Mouse (Mus musculus) gastrocnemius, postnatal 10 days (tissue): Measurements from ENCODE around the gene Nudt3. TPM values are rescaled to one million over a fixed set of nuclear protein-coding genes. Genes with fewer than 3 reads are reported as not detected.
"Not testable (repeated sequence)": the region's sequence is repeated elsewhere in the genome, so short reads cannot be mapped to it uniquely, and the experiment has no call there.

ENCODE experiments used
- DNase-seq: peaks from one replicate; pipeline ENCODE4 v3.0.0; 2021; ENCODE audit warnings: mixed read lengths
- total RNA-seq, 2 experiments: library from RNA; stranded (reverse); gene quantifications; 2 replicates each; pipeline ENCODE4 v1.2.3; 2021

Nudt3 gene
- total RNA-seq, 2 experiments from 2014 or later, result 267 to 291 TPM

- DNase-seq, result no peak
These were observed 13.1 kb upstream of the Nudt3 start, which contains the start of gene Rps10 for GRCm38 (mm10) chr17:27636132-27637020. Gene Rps10 (minus strand): TSS chr17:27636669.

DNA sequence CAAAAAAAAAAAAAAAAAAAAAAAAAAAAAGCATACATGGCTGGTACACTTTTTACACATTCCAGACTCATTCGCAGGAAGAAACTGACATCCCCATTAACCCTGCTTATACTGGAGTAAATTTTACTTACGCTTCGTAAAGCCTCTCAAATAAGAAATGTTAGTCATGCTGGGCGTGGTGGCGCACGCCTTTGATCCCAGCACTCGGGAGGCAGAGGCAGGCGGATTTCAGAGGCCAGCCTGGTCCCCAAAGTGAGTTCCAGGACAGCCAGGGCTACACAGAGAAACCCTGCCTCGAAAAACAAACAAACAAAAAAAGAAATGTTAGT, 12.2 kb upstream of the Nudt3 start:
- DNase-seq, result not testable (repeated sequence)

- DNase-seq, result peak; percentile 88
These were observed 11.7 kb upstream of the Nudt3 start, which contains the start of gene RPS10-NUDT3 for GRCm38 (mm10) chr17:27634871-27635574. Gene RPS10-NUDT3 (minus strand): TSS chr17:27635222.

- DNase-seq, result peak; percentile 82
These were observed 6.1 kb upstream of the Nudt3 start for GRCm38 (mm10) chr17:27629249-27630020.

DNA sequence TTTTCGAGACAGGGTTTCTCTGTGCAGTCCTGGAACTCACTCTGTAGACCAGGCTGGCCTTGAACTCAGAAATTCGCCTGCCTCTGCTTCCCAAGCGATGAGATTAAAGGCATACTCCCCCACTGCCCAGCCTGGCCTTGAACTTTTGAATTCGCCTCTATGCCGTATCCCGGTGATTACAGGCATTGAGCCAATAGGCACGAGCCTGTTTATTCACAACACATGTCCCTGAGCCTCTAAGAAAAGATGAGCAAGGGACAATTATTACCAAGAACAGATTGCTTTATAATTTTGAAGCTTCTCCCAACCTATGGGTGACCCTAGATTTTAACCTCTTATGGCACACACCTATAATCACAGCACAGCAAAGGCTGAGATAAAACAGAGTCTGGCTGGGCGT, 5.1 kb upstream of the Nudt3 start:
- no peak for DNase-seq

- DNase-seq, result no peak
These were observed 4.2 kb upstream of the Nudt3 start for GRCm38 (mm10) chr17:27627451-27627850.

- no peak for DNase-seq
These were observed 3.4 kb upstream of the Nudt3 start for GRCm38 (mm10) chr17:27626681-27627080.

- no peak for DNase-seq
These were observed 2.4 kb upstream of the Nudt3 start for GRCm38 (mm10) chr17:27625455-27626251.

GRCm38 (mm10) chr17:27622611-27623359, 510 bp downstream of the Nudt3 start:
- DNase-seq, result peak; percentile 54

DNA sequence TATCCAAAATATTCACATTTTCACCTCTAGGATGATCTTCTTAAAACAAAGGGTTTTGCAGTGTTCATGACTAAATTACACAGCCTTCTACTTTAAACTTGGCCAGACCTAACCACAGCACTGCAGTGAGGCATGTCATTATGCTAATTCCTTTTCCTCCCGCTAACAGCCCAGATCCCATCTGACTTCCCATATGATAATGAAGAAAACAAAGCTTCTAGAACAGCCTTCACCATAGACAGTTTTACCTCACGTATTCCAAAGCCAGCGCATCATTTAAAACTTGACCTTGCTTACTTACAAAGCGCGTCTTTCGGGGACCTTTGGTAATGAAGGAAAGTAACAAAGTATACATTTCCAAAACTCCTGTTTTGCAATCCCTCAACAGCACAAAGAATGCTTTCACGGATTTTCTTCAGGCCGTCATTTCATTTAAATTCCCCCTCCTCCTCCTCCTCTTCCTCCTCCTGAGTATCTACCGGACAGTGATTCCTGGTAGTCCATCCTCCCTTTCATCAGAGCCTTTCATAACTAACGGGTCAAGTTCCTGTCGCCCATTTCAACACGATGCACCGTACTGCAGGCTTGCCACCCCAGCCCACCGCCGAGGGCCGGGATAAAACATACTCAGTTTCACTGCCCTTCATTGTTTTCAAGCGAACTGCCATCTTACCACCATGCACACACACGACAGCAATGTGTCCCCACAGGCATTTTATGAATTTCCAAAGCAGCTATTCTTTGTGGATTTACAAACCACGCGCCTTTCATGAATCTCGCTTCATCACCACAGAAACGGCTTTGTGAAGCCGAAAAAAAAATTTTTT, 1.4 kb downstream of the Nudt3 start:
- no peak for DNase-seq

- no peak for DNase-seq
These were observed 2.1 kb downstream of the Nudt3 start for GRCm38 (mm10) chr17:27621161-27621560.

DNA sequence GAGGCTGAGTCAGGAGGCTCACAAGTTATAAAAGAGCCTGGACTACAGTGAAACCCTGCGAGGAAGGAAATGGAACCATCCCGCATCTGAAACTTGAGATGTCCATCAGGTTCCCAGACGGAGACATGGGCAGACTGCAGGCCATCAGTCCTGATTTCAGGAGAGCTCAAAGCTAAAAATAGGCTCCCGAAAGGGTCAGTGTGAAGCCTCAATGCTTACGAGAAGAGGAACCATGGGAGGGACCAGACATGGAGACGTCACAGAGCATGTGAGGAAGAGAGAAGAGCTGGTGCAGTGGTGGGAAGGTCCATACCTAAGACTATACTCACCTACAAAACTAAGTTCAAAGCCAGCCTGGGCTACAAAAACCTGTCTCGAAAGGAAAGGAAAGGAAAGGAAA, 7.9 kb downstream of the Nudt3 start:
- DNase-seq, result no peak

GRCm38 (mm10) chr17:27613016-27613415, 10.3 kb downstream of the Nudt3 start:
- no peak for DNase-seq

- no peak for DNase-seq
These were observed 11.3 kb downstream of the Nudt3 start for GRCm38 (mm10) chr17:27611994-27612393.

DNA sequence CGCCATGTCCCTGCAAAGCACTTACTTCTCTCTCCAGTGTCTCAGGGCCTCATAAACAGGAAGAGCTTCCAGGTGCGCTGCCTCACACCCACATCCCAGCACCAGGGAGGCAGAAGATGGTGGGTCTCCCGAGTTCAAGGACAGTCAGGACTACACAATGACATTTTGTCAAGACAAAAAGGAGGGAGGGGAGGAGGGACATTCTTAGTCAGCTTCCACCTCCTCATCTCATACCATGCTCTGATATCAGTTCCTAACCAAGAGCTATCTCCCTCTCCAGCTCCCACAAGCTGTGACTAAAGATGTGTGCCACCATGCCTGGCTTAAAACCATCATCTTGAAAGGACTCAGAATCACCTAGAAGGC, 11.8 kb downstream of the Nudt3 start:
- DNase-seq, result no peak

DNA sequence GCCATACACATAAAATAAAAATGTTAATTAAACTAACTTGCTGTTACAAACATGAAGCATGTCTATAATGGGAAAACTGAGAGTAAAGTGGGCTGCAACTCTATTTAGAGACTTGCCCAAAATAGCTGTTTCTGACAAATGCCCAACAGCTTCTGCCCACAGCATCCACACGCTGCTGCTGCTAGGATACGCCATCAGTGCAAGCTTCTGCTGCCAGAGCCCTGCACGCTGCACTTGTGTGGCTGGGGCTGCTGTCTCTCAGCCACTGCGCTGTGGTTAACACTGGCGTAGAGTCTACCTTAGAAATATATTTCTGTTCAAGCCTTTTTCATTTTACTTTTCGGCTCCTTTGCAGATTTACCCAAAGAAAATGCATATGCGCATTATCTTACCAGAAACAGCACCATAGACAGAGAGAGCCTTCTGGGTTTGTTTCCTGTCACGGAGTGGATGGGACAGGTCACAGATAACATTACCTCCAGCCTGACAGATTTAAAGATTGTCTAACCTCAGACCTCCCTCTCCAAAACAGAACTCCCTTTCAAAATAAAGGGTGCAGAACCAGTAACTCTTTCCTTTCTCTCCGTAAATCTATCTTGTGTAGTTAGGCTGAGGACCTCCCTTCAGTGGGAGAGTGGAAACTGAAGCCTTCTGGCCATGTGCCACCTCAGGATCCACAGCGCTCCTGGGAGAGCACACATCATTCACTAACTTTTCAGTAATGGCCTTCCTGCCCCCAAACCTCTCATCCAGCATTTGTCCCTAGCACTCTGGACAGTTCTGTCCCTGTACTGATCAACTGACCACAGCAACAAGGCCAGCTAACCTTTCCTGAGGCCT, 12.4 kb downstream of the Nudt3 start:
- no peak for DNase-seq

- DNase-seq, result no peak
These were observed 13.7 kb downstream of the Nudt3 start for GRCm38 (mm10) chr17:27609576-27609975.

GRCm38 (mm10) chr17:27603522-27604234, 19.6 kb downstream of the Nudt3 start:
- DNase-seq, result peak; percentile 52

GRCm38 (mm10) chr17:27603036-27603435, 20.3 kb downstream of the Nudt3 start:
- no peak for DNase-seq
